Mouse (Mus musculus): ENCODE measurements at regions not wholly inside any gene's neighbourhood (a gene's known extent, or its start where the extent isn't known, plus 50 kb on each side); places are given as distances from the start of the nearest gene placed in this dataset.

DNA sequence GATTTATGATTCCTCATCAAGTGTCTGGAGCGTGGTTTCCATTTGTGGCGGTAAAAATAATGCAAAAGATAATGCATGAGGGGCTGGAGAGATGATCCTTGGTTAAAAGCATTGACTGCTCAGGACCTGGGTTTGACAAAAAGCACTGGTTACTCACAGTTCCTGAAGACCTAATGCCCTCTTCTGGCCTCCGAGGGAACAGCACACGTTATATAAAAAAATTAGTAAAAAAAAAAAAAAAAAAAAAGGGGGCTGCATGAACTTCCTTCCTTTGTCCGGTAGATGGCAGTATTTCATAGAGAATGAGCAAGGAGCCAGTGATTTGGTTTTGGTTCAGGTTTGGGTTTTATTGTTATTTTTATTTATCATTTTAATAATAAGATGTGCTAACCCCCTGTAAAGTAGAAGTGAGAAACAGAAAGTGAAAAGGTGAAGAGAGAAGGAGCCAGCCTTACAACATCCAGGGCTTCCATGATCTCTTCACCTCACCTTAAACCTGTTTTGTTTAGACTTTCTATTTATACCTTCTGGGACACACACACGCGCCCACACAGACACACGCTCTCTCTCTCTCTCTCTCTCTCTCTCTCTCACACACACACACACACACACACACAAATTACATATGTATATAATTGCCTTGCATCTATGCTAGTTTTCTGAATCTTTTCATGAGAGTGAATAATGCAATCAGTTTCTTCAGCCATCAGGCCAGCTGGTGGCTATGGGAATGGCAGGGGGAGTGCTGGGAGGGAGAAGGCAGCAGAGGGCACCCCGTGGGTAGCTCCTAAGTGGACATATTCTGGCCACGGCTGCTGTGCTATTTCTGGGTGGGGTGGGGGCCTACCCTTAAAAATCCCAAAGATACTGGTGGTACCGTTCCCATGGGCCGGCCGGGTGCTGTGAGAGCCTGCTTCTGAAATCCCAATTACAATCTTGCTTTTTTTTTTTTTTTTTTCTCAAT, 230.0 kb downstream of the Poteg start:
- DNase-seq = peak in 1 of 2 experiments; percentile 42

DNA sequence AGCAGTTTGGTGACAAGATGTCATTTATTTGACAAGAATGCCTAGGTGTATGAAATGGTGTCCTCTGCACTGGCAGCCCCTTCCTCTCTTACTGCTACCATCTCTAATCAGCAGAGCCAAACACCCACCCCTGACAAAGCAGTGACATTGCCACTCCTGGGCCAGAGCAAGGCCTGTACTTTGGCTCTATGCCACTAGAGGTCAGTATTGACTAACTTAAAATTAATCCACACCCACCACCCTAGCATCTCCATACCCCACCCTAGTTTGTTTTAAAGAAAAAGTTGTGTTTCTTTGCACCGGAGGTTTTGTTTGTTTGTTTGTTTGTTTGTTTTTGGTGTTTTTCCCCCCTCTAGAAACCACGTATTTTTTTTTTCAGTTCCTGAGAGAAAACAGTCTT, 231.7 kb downstream of the Poteg start:
- peak in 1 of 2 experiments; percentile 23 for DNase-seq

DNA sequence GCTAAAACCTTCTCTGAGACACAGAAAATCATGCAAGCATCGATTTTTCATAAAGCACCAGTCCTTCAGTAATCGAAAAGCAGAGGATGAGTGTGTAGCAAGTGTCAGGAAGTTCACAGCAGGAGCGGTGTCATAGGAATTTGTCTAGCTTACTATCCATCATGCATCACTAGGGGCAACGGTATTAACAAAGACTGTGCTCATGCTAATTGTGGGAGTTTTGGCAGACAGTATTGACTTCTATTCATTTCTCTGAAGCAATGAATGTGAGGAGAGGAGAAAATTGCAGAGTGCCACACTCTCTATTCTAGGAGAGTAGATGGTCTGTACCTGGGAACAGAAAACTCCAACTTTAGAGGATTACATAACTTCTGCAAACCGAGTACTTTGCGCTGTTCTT, 274.5 kb downstream of the Poteg start:
- no peak for DNase-seq

DNA sequence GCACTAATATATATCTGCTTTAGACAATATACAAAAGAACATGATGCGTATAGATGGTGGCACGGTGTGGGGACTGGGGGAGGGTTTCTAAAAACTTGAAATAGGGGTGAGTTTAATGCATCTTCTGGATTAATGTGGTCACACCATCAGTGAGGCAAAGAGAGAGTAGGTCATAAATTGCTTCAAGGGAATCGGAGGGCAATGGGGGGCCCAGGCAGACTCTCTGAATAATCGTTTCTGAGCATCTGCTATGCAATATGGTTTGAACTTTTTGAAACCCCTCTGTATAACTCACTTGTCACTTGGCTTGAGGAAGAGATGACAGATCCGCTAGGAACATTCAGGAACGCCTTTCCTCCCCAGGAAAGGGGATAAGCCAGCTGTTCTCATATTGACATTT, 322.8 kb downstream of the Poteg start:
- no peak for DNase-seq

DNA sequence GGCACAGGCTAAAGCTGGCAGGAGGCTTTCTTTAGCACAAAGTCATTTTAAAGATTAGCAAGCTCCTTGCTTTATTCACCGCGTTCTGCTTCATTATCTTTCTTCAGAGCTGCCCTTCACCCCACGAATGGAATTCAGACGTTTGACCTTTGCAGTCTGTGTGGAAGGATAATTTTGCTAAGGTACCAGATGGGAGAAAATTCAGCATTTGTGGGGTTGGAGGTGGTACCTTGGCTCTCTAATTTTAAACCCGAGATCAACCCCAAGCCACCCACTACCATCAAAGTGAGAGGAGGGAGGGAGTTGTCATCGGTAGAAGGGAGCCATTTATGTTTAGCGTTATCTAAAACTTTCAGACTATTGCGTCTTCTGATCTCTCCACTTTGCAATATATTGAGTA, 323.3 kb downstream of the Poteg start:
- no peak for DNase-seq

DNA sequence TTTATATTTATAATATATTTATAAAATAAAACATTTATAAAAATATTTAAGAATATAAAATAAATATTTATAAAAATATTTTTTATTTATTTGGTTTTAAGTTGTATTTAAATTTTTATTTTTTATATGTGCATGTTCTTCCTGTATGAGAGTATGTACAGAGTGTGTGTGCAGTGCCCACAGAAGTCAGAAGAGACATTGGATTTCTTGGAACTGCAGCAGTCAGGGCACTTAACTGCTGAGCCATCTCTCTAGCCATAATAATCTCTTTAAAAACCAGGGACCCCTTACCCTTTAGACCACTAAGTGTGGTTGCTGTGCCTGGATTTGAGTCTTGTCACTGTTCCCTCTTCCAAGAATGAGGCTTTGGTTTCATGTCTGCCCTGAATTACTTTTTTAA, 323.8 kb downstream of the Poteg start:
- no peak for DNase-seq

DNA sequence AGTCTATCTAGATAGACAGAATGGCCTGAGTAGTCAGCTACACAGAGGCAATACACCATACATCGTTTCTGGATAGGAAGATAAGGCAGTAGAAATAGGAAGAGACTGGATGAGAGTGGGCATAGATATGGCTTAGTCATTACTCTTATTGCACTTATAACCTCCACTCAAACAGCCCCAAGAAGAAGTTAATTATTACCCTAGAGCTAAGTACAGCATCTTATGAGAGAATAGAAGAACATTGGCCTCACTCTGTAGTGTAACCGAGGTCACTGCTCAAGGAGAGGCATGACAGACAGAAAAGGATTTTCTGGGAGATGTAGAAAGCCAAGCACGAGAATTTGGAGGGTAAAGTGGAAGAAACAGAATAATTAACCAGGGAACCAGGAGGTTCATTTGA, 331.5 kb downstream of the Poteg start:
- DNase-seq = no peak

Measured in heart, adult 18-20 months (tissue).